Mouse (Mus musculus): Measurements from ENCODE around the gene Akap8. TPM values are rescaled to one million over a fixed set of nuclear protein-coding genes. Genes with fewer than 3 reads are reported as not detected.

The Akap8 gene
- polyA plus RNA-seq, 1 experiment from 2014 or later, result 62.3 TPM

- Histone ChIP-seq H3K4me2 (replicated peaks; ENCODE audit: low read depth, low read length) (no peak overlapping the region), H3K27ac (ENCODE audit: low read length) (no peak overlapping the region), H3K36me3 (ENCODE audit: control insufficient read depth, insufficient read depth, low read length) (peaks cover 30% of the 10 kb centered on the region), H3K4me3 (ENCODE audit: low read depth, low read length) (no peak overlapping the region), H3K27me3 (ENCODE audit: control insufficient read depth, insufficient read depth, low read length) (no peaks in the 10 kb centered on the region), H3K9me3 (ENCODE audit: control insufficient read depth, low read depth, low read length) (no peaks in the 10 kb centered on the region), H3K9ac (replicated peaks; ENCODE audit: low read depth, low read length) (no peak overlapping the region), H3K4me1 (ENCODE audit: control insufficient read depth, insufficient read depth, low read length) (peaks cover 9% of the 10 kb centered on the region; the same call in 1 of the 2 replicates)
- ATAC-seq (ENCODE audit: insufficient number of reproducible peaks, insufficient read depth, low FRiP score, low read depth), result no peak
These were observed 30.7 kb upstream of the Akap8 start for GRCm38 (mm10) chr17:32351726-32352125.

GRCm38 (mm10) chr17:32351269-32351668 lies 30.2 kb upstream of the Akap8 start:
- no peaks in the 10 kb centered on the region for H3K9me3 ChIP-seq (ENCODE audit: control insufficient read depth, low read depth, low read length)

GRCm38 (mm10) chr17:32350382-32350983 lies 29.4 kb upstream of the Akap8 start, which contains the start of gene Akap8l:
Gene Akap8l, minus strand, starts transcription at chr17:32350607.
- peak within 1 kb of the TSS; percentile 43 for H3K9ac ChIP-seq (replicated peaks; ENCODE audit: low read depth, low read length)
- H3K36me3 ChIP-seq (ENCODE audit: control insufficient read depth, insufficient read depth, low read length), result peaks cover 17% of the 10 kb centered on the region
- WGBS, result under 1% methylated on average over 37 of the region's 37 CpGs
- peaks cover 9% of the 10 kb centered on the region; the same call in 1 of the 2 replicates for H3K4me1 ChIP-seq (ENCODE audit: control insufficient read depth, insufficient read depth, low read length)
- peak; percentile 99 for ATAC-seq (ENCODE audit: insufficient number of reproducible peaks, insufficient read depth, low FRiP score, low read depth)
- no peaks in the 10 kb centered on the region for H3K9me3 ChIP-seq (ENCODE audit: control insufficient read depth, low read depth, low read length)
- no peaks in the 10 kb centered on the region for H3K27me3 ChIP-seq (ENCODE audit: control insufficient read depth, insufficient read depth, low read length)
- peak within 1 kb of the TSS; percentile 63 for H3K4me2 ChIP-seq (replicated peaks; ENCODE audit: low read depth, low read length)
- peak within 1 kb of the TSS; percentile 90 for H3K4me3 ChIP-seq (ENCODE audit: low read depth, low read length)
- peak within 1 kb of the TSS; percentile 17; the same call in 1 of the 2 replicates for H3K27ac ChIP-seq (ENCODE audit: low read length)

More at GRCm38 (mm10) chr17:32351269-32351668, 30.2 kb upstream of the Akap8 start:
- Histone ChIP-seq H3K27me3 (ENCODE audit: control insufficient read depth, insufficient read depth, low read length) (no peaks in the 10 kb centered on the region), H3K27ac (ENCODE audit: low read length) (no peak overlapping the region), H3K4me3 (ENCODE audit: low read depth, low read length) (peak overlapping the region; percentile 90; the same call in 1 of the 2 replicates), H3K36me3 (ENCODE audit: control insufficient read depth, insufficient read depth, low read length) (peaks cover 25% of the 10 kb centered on the region), H3K4me1 (ENCODE audit: control insufficient read depth, insufficient read depth, low read length) (peaks cover 9% of the 10 kb centered on the region; the same call in 1 of the 2 replicates), H3K9ac (replicated peaks; ENCODE audit: low read depth, low read length) (no peak overlapping the region), H3K4me2 (replicated peaks; ENCODE audit: low read depth, low read length) (peak overlapping the region; percentile 63)
- no peak for ATAC-seq (ENCODE audit: insufficient number of reproducible peaks, insufficient read depth, low FRiP score, low read depth)
- 63% methylated on average over 3 of the region's 3 CpGs for WGBS

DNA sequence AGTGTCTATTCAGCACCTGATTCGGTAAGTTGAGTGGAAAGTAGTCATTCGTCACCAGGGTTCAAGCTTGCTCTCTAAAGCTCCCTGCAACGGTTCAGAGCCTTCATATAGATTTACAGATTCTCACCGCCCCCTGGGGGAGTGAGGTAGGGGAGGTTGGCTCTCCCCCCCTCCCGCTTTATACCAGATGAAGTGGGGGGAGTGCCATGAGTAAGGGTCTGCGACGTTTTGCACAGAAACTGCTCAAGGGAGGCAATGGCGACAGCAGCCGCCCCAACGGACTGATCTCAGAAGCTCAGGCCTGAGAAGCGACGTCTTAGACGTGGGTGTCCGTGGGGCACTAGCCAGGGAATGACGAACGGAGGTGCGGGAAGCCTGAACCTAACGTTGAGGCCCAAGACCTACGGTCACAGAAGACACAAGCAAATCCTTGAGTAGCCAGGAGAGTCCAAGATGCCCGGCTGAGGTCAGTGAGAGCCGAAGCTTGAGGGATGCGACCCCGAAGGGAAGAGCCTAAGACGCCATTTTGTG lies 28.9 kb upstream of the Akap8 start:
- ATAC-seq (ENCODE audit: insufficient number of reproducible peaks, insufficient read depth, low FRiP score, low read depth), result no peak

DNA sequence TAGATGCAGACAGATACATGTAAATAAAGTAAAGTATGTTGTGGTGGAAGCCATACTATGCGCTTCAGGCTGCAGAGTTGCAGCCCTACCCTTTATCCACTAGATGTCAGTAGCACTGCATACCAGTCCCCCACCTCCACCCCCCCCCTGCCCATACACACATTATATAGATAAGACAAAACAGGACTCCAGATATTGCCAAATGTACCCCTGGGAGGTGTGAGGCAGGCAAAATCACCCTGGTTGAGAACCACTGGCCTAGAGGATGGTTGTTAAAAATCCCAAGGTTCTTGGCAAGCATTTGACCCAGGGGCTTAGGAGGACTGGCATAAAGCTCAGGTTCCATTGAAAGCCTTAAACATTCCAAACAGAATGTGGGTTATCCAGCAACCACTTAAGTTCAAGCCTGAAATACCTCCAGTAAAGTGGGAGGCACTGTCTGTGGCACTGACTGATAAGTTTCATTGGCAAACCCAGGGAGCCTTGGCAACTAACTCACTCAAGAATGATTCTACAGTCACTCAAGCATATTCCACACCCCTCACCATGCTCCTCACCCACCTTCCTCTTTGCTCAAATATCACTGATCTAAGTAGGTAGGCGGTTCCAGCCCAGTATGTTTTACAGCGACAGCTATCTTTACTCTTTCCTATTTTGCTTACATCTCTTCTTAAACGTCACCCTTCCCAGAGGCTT lies 28.1 kb upstream of the Akap8 start:
- peaks cover 9% of the 10 kb centered on the region; the same call in 1 of the 2 replicates for H3K4me1 ChIP-seq (ENCODE audit: control insufficient read depth, insufficient read depth, low read length)
- H3K27ac ChIP-seq (ENCODE audit: low read length), result no peak overlapping the region
- peaks cover 14% of the 10 kb centered on the region for H3K36me3 ChIP-seq (ENCODE audit: control insufficient read depth, insufficient read depth, low read length)
- H3K4me3 ChIP-seq (ENCODE audit: low read depth, low read length), result peak overlapping the region; percentile 90
- no peaks in the 10 kb centered on the region for H3K9me3 ChIP-seq (ENCODE audit: control insufficient read depth, low read depth, low read length)
- no peaks in the 10 kb centered on the region for H3K27me3 ChIP-seq (ENCODE audit: control insufficient read depth, insufficient read depth, low read length)
- WGBS, result 8% methylated on average over 4 of the region's 4 CpGs
- ATAC-seq (ENCODE audit: insufficient number of reproducible peaks, insufficient read depth, low FRiP score, low read depth), result no peak
- H3K9ac ChIP-seq (replicated peaks; ENCODE audit: low read depth, low read length), result no peak overlapping the region
- H3K4me2 ChIP-seq (replicated peaks; ENCODE audit: low read depth, low read length), result peak overlapping the region; percentile 62

More for the DNA sequence above, 28.9 kb upstream of the Akap8 start:
- peaks cover 9% of the 10 kb centered on the region; the same call in 1 of the 2 replicates for H3K4me1 ChIP-seq (ENCODE audit: control insufficient read depth, insufficient read depth, low read length)
- H3K4me3 ChIP-seq (ENCODE audit: low read depth, low read length), result peak overlapping the region; percentile 90
- H3K9me3 ChIP-seq (ENCODE audit: control insufficient read depth, low read depth, low read length), result no peaks in the 10 kb centered on the region
- peaks cover 14% of the 10 kb centered on the region for H3K36me3 ChIP-seq (ENCODE audit: control insufficient read depth, insufficient read depth, low read length)
- peak overlapping the region; percentile 43 for H3K9ac ChIP-seq (replicated peaks; ENCODE audit: low read depth, low read length)
- H3K27ac ChIP-seq (ENCODE audit: low read length), result peak overlapping the region; percentile 17; the same call in 1 of the 2 replicates
- peak overlapping the region; percentile 62 for H3K4me2 ChIP-seq (replicated peaks; ENCODE audit: low read depth, low read length)
- WGBS, result under 1% methylated on average over 24 of the region's 24 CpGs
- H3K27me3 ChIP-seq (ENCODE audit: control insufficient read depth, insufficient read depth, low read length), result no peaks in the 10 kb centered on the region

- Histone ChIP-seq H3K4me2 (replicated peaks; ENCODE audit: low read depth, low read length) (no peak overlapping the region), H3K9ac (replicated peaks; ENCODE audit: low read depth, low read length) (no peak overlapping the region), H3K27me3 (ENCODE audit: control insufficient read depth, insufficient read depth, low read length) (no peaks in the 10 kb centered on the region), H3K4me3 (ENCODE audit: low read depth, low read length) (no peak overlapping the region), H3K36me3 (ENCODE audit: control insufficient read depth, insufficient read depth, low read length) (peaks cover 16% of the 10 kb centered on the region; the same call in 1 of the 2 replicates), H3K4me1 (ENCODE audit: control insufficient read depth, insufficient read depth, low read length) (peaks cover 9% of the 10 kb centered on the region; the same call in 1 of the 2 replicates), H3K9me3 (ENCODE audit: control insufficient read depth, low read depth, low read length) (no peaks in the 10 kb centered on the region), H3K27ac (ENCODE audit: low read length) (no peak overlapping the region)
- no peak for ATAC-seq (ENCODE audit: insufficient number of reproducible peaks, insufficient read depth, low FRiP score, low read depth)
- 93% methylated on average over 2 of the region's 2 CpGs for WGBS
These were observed 27.4 kb upstream of the Akap8 start for GRCm38 (mm10) chr17:32348406-32348805.

DNA sequence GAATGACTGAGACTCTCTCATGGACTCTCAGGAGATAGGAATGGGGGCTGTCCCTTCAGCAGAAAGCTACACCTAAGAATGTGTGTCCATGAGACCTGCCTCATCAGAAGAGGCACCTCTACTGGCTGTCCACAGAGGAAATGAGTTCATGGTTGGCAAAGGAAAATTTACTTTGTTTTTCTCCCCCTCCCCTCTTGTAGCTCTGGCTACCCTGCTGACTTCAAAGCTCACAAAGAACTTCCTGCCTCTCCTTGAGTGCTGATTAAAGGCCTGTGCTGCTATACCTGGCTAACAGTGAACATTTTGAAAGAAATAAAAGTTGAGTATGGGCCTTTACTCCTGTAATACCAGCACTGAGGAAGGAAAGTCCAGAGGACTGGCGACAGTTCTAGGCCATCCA lies 20.1 kb upstream of the Akap8 start:
- peaks cover 31% of the 10 kb centered on the region for H3K36me3 ChIP-seq (ENCODE audit: control insufficient read depth, insufficient read depth, low read length)
- H3K4me3 ChIP-seq (ENCODE audit: low read depth, low read length), result no peak overlapping the region
- H3K4me2 ChIP-seq (replicated peaks; ENCODE audit: low read depth, low read length), result no peak overlapping the region
- H3K9ac ChIP-seq (replicated peaks; ENCODE audit: low read depth, low read length), result no peak overlapping the region
- no peaks in the 10 kb centered on the region for H3K4me1 ChIP-seq (ENCODE audit: control insufficient read depth, insufficient read depth, low read length)
- no peak overlapping the region for H3K27ac ChIP-seq (ENCODE audit: low read length)
- H3K27me3 ChIP-seq (ENCODE audit: control insufficient read depth, insufficient read depth, low read length), result no peaks in the 10 kb centered on the region
- WGBS, result 83% methylated on average over 1 of the region's 1 CpGs
- no peak for ATAC-seq (ENCODE audit: insufficient number of reproducible peaks, insufficient read depth, low FRiP score, low read depth)
- no peaks in the 10 kb centered on the region for H3K9me3 ChIP-seq (ENCODE audit: control insufficient read depth, low read depth, low read length)

GRCm38 (mm10) chr17:32340110-32340509 lies 19.1 kb upstream of the Akap8 start:
- H3K4me2 ChIP-seq (replicated peaks; ENCODE audit: low read depth, low read length), result no peak overlapping the region
- no peak overlapping the region for H3K4me3 ChIP-seq (ENCODE audit: low read depth, low read length)
- 76% methylated on average over 1 of the region's 1 CpGs for WGBS
- H3K4me1 ChIP-seq (ENCODE audit: control insufficient read depth, insufficient read depth, low read length), result no peaks in the 10 kb centered on the region
- no peak overlapping the region for H3K27ac ChIP-seq (ENCODE audit: low read length)
- no peaks in the 10 kb centered on the region for H3K9me3 ChIP-seq (ENCODE audit: control insufficient read depth, low read depth, low read length)
- peaks cover 41% of the 10 kb centered on the region for H3K36me3 ChIP-seq (ENCODE audit: control insufficient read depth, insufficient read depth, low read length)
- no peak for ATAC-seq (ENCODE audit: insufficient number of reproducible peaks, insufficient read depth, low FRiP score, low read depth)
- H3K9ac ChIP-seq (replicated peaks; ENCODE audit: low read depth, low read length), result no peak overlapping the region
- no peaks in the 10 kb centered on the region for H3K27me3 ChIP-seq (ENCODE audit: control insufficient read depth, insufficient read depth, low read length)
